Mouse (Mus musculus): ENCODE measurements around the gene Gm20388. TPM values are rescaled to one million over a fixed set of nuclear protein-coding genes. Genes with fewer than 3 reads are reported as not detected.

Gm20388 gene
- polyA plus RNA-seq, 2 experiments: 8.5 TPM; not detected in 1

GRCm38 (mm10) chr8:120044907-120045306, 134.3 kb downstream of the Gm20388 start:
- 61% methylated on average over 8 of the region's 8 CpGs for WGBS (ENCODE audit: insufficient replicate concordance)
- Histone ChIP-seq H3K9me3 (ENCODE audit: control insufficient read depth, low read length) (no peaks in the 10 kb centered on the region), H3K4me2 (ENCODE audit: low read depth) (no peak overlapping the region), H3K4me3 (ENCODE audit: insufficient read depth in 1 of 2, low read depth in 2 of 2, low read length in 2 of 2) (no peak overlapping the region), H3K27me3 (ENCODE audit: control insufficient read depth, insufficient read depth, low read length) (no peaks in the 10 kb centered on the region), H3K4me1 (replicated peaks; ENCODE audit: control insufficient read depth in 2 of 2, insufficient read depth in 2 of 2, low read length in 1 of 2) (peaks cover 0 to 10% of the 10 kb centered on the region in 2 experiments; a peak in 2 of 4 replicates), H3K27ac (no peak overlapping the region), H3K9ac (replicated peaks) (no peak overlapping the region), H3K36me3 (replicated peaks; ENCODE audit: control insufficient read depth, insufficient read depth, low read depth) (no peaks in the 10 kb centered on the region)
- no peak for DNase-seq (ENCODE audit: low read depth in 3 of 3, low spot score in 3 of 3)
- ATAC-seq (ENCODE audit: insufficient read depth): no peak
- no peak for TF ChIP-seq CTCF (IDR thresholded peaks at IDR 0.05; ENCODE audit: low read depth)

- H3K4me3 ChIP-seq (ENCODE audit: insufficient read depth in 1 of 2, low read depth in 2 of 2, low read length in 2 of 2): no peak overlapping the region
- TF ChIP-seq CTCF (IDR thresholded peaks at IDR 0.05; ENCODE audit: low read depth): no peak
- TF ChIP-seq EP300 (IDR thresholded peaks at IDR 0.05; ENCODE audit: low read depth): no peak
- H3K36me3 ChIP-seq (replicated peaks; ENCODE audit: control insufficient read depth, insufficient read depth, low read depth): no peaks in the 10 kb centered on the region
- no peak for ATAC-seq (ENCODE audit: insufficient read depth)
- no peak overlapping the region for H3K4me2 ChIP-seq (ENCODE audit: low read depth)
- H3K9ac ChIP-seq (replicated peaks): no peak overlapping the region
- 54% methylated on average over 5 of the region's 5 CpGs for WGBS (ENCODE audit: insufficient replicate concordance)
- peaks cover 0 to 8% of the 10 kb centered on the region in 2 experiments; a peak in 2 of 4 replicates for H3K4me1 ChIP-seq (replicated peaks; ENCODE audit: control insufficient read depth in 2 of 2, insufficient read depth in 2 of 2, low read length in 1 of 2)
- H3K27me3 ChIP-seq (ENCODE audit: control insufficient read depth, insufficient read depth, low read length): no peaks in the 10 kb centered on the region
- no peak for DNase-seq (ENCODE audit: low read depth in 3 of 3, low spot score in 3 of 3)
- no peak overlapping the region for H3K27ac ChIP-seq
- H3K9me3 ChIP-seq (ENCODE audit: control insufficient read depth, low read length): no peaks in the 10 kb centered on the region
These were observed 134.8 kb downstream of the Gm20388 start for GRCm38 (mm10) chr8:120045471-120045870.

- Histone ChIP-seq H3K36me3 (replicated peaks; ENCODE audit: control insufficient read depth, insufficient read depth, low read depth) (no peaks in the 10 kb centered on the region), H3K27me3 (ENCODE audit: control insufficient read depth, insufficient read depth, low read length) (no peaks in the 10 kb centered on the region), H3K9me3 (ENCODE audit: control insufficient read depth, low read length) (no peaks in the 10 kb centered on the region), H3K27ac (no peak overlapping the region), H3K4me1 (replicated peaks; ENCODE audit: control insufficient read depth in 2 of 2, insufficient read depth in 2 of 2, low read length in 1 of 2) (peaks cover 0 to 7% of the 10 kb centered on the region in 2 experiments; a peak in 1 of 4 replicates), H3K9ac (replicated peaks) (no peak overlapping the region), H3K4me3 (ENCODE audit: insufficient read depth in 1 of 2, low read depth in 2 of 2, low read length in 2 of 2) (no peak overlapping the region), H3K4me2 (ENCODE audit: low read depth) (no peak overlapping the region)
- TF ChIP-seq CTCF (IDR thresholded peaks at IDR 0.05; ENCODE audit: low read depth) (no peak), EP300 (IDR thresholded peaks at IDR 0.05; ENCODE audit: low read depth) (no peak)
- DNase-seq (ENCODE audit: low read depth in 3 of 3, low spot score in 3 of 3) (no peak), ATAC-seq (ENCODE audit: insufficient read depth) (no peak)
- 62% methylated on average over 14 of the region's 14 CpGs for WGBS (ENCODE audit: insufficient replicate concordance)
These were observed 135.8 kb downstream of the Gm20388 start for GRCm38 (mm10) chr8:120046258-120047020.

- H3K4me1 ChIP-seq (replicated peaks; ENCODE audit: control insufficient read depth in 2 of 2, insufficient read depth in 2 of 2, low read length in 1 of 2): no peaks in the 10 kb centered on the region
- TF ChIP-seq EP300 (IDR thresholded peaks at IDR 0.05; ENCODE audit: low read depth) (no peak), CTCF (IDR thresholded peaks at IDR 0.05; ENCODE audit: low read depth) (no peak)
- no peaks in the 10 kb centered on the region for H3K9me3 ChIP-seq (ENCODE audit: control insufficient read depth, low read length)
- no peak overlapping the region for H3K4me2 ChIP-seq (ENCODE audit: low read depth)
- 6% methylated on average over 13 of the region's 13 CpGs for WGBS (ENCODE audit: insufficient replicate concordance)
- no peaks in the 10 kb centered on the region for H3K27me3 ChIP-seq (ENCODE audit: control insufficient read depth, insufficient read depth, low read length)
- H3K9ac ChIP-seq (replicated peaks): no peak overlapping the region
- H3K27ac ChIP-seq: no peak overlapping the region
- no peaks in the 10 kb centered on the region for H3K36me3 ChIP-seq (replicated peaks; ENCODE audit: control insufficient read depth, insufficient read depth, low read depth)
- ATAC-seq (ENCODE audit: insufficient read depth) (no peak), DNase-seq (ENCODE audit: low read depth in 3 of 3, low spot score in 3 of 3) (no peak)
- H3K4me3 ChIP-seq (ENCODE audit: insufficient read depth in 1 of 2, low read depth in 2 of 2, low read length in 2 of 2): no peak overlapping the region
These were observed 139.3 kb downstream of the Gm20388 start for GRCm38 (mm10) chr8:120049949-120050348.

GRCm38 (mm10) chr8:120050376-120050775, 139.7 kb downstream of the Gm20388 start:
- Histone ChIP-seq H3K27ac (no peak overlapping the region), H3K27me3 (ENCODE audit: control insufficient read depth, insufficient read depth, low read length) (no peaks in the 10 kb centered on the region), H3K36me3 (replicated peaks; ENCODE audit: control insufficient read depth, insufficient read depth, low read depth) (no peaks in the 10 kb centered on the region), H3K4me2 (ENCODE audit: low read depth) (no peak overlapping the region), H3K4me1 (replicated peaks; ENCODE audit: control insufficient read depth in 2 of 2, insufficient read depth in 2 of 2, low read length in 1 of 2) (no peaks in the 10 kb centered on the region), H3K9ac (replicated peaks) (no peak overlapping the region), H3K9me3 (ENCODE audit: control insufficient read depth, low read length) (no peaks in the 10 kb centered on the region), H3K4me3 (ENCODE audit: insufficient read depth in 1 of 2, low read depth in 2 of 2, low read length in 2 of 2) (no peak overlapping the region)
- no peak for DNase-seq (ENCODE audit: low read depth in 3 of 3, low spot score in 3 of 3)
- 36% methylated on average over 10 of the region's 10 CpGs for WGBS (ENCODE audit: insufficient replicate concordance)
- ATAC-seq (ENCODE audit: insufficient read depth): no peak
- TF ChIP-seq CTCF (IDR thresholded peaks at IDR 0.05; ENCODE audit: low read depth) (no peak), EP300 (IDR thresholded peaks at IDR 0.05; ENCODE audit: low read depth) (no peak)

Measured in liver, embryonic 14.5 days (tissue).